Mouse (Mus musculus) bone marrow macrophage, adult 2 months (primary cell): ENCODE measurements around the gene Zfpl1.

ENCODE experiments used
- CTCF ChIP-seq: IDR thresholded peaks from 2 replicates; pipeline ENCODE4 v1.5.1; 2012; ENCODE audit warnings: low read depth, mild to moderate bottlenecking, low read length, moderate library complexity
- POLR2A ChIP-seq: IDR thresholded peaks from 2 replicates; pipeline ENCODE4 v1.6.1; 2012; ENCODE audit warnings: mild to moderate bottlenecking, low read depth, low read length, borderline replicate concordance

DNA sequence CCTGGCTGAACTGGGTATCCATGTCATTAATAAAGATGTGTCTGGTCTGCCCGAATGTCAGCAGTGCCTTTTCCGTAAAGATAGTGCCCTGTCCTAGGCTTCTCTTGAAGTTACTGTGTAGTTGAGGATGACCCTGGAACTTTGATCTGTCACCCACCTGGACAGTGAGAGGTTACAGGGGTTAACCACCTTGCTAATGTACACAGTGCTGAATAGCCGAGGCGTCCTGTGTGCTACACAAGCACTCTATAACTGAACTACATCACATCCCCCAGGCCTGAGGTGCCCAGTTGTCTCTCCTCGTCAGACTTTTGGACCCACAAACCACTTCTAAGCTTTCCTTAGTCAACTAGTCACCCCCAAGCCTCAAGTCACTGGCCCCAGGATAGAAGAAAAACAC is 22.3 kb downstream of the Zfpl1 start:
- TF ChIP-seq CTCF = no peak
- no peak for TF ChIP-seq POLR2A
